Mouse (Mus musculus) stomach, embryonic 16.5 days (tissue): ENCODE measurements around the gene Vps4a. TPM values are rescaled to one million over a fixed set of nuclear protein-coding genes. Genes with fewer than 3 reads are reported as not detected.

Experiments
- ATAC-seq: fragments of 200-750 bp; cut with Nextera tagmentation; 2 replicates; pipeline ENCODE4 v1.8.0; 2017; ENCODE audit warnings: moderate number of reproducible peaks, moderate TSS enrichment; ENCODE audit not compliant: insufficient read depth, low FRiP score
- H3K27ac ChIP-seq: fragments of 300-500 bp; sonication (generic); 2 replicates; pipeline ENCODE4 v1.5.1; 2014; ENCODE audit warnings: low read length
- H3K27me3 ChIP-seq: fragments of 300-500 bp; sonication (generic); 2 replicates; pipeline ENCODE4 v1.6.1; 2014; ENCODE audit warnings: low read length, control low read depth, mixed read lengths; ENCODE audit not compliant: control insufficient read depth, insufficient read depth
- H3K36me3 ChIP-seq: fragments of 300-500 bp; sonication (generic); 2 replicates; pipeline ENCODE4 v1.6.1; 2014; ENCODE audit warnings: low read length; ENCODE audit not compliant: control insufficient read depth, insufficient read depth
- H3K4me1 ChIP-seq: fragments of 300-500 bp; sonication (generic); 2 replicates; pipeline ENCODE4 v1.6.1; 2014; ENCODE audit warnings: low read length, control low read depth, mixed read lengths; ENCODE audit not compliant: control insufficient read depth, insufficient read depth
- H3K4me2 ChIP-seq: fragments of 300-500 bp; sonication (generic); 2 replicates; pipeline ENCODE4 v1.6.1; 2014; ENCODE audit warnings: low read depth, low read length, mixed read lengths
- H3K4me3 ChIP-seq: fragments of 300-500 bp; sonication (generic); replicated peaks from 2 replicates; pipeline ENCODE4 v1.5.1; 2014; ENCODE audit warnings: mild to moderate bottlenecking, low read length
- H3K9ac ChIP-seq: fragments of 300-500 bp; sonication (generic); 2 replicates; pipeline ENCODE4 v1.6.1; 2014; ENCODE audit warnings: low read length
- H3K9me3 ChIP-seq: fragments of 300-500 bp; sonication (generic); replicated peaks from 2 replicates; pipeline ENCODE4 v1.6.1; 2016; ENCODE audit warnings: low read length, control low read depth; ENCODE audit not compliant: control insufficient read depth
- WGBS: fragments of 180-500 bp; shearing (Covaris S2); extraction: QIAGEN DNeasy Blood & Tissue Kit; methylation state at CpG from one replicate; pipeline ENCODE4 v1.1.7; 2014; 5-methylcytosine and 5-hydroxymethylcytosine counted together
- polyA plus RNA-seq: library from polyadenylated mRNA; unstranded; fragments of >200 nt; fragmentation: Nextera tagmentation; extraction: Ambion mirVana; gene quantifications from 2 replicates; pipeline ENCODE4 v1.2.1, GENCODE M21; 2015

Gene Vps4a
- polyA plus RNA-seq, 1 experiment from 2014 or later, result 62.1 TPM

DNA sequence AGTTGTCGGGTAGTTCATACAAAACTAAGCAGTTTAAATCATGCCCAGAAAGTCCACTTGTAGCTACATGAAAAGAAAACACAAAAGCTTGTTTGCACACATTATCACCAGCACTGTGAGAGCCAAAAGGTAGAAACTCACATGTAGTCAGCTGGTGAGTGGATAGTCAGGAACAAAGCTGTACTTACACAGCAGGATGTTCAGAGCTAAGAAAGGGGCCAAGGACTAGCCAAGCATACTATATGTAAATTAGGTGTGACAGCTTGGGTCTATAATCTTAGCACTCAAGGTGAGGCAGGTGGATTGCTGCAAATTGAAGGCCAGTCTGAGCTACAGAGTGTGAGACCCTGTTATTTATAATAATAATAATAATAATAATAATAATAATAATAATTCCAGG is 31.6 kb downstream of the Vps4a start:
- ATAC-seq, result peak; percentile 53; the same call in 1 of the 2 replicates

GRCm38 (mm10) chr8:107065511-107066496 is 34.8 kb downstream of the Vps4a start, which contains the start of gene Tmed6:
TSS of gene Tmed6 (minus strand) at chr8:107065644.
- peak; percentile 74; the same call in 1 of the 2 replicates for ATAC-seq
- H3K9me3 ChIP-seq, result no peaks in the 10 kb centered on the region
- H3K9ac ChIP-seq, result no peak within 1 kb of the TSS
- 41% methylated on average over 17 of the region's 17 CpGs for WGBS
- H3K4me3 ChIP-seq, result no peak within 1 kb of the TSS
- no peak within 1 kb of the TSS for H3K4me2 ChIP-seq
- H3K4me1 ChIP-seq, result no peaks in the 10 kb centered on the region
- H3K36me3 ChIP-seq, result 0 out of 2 replicates have a peak, but pooled peaks cover 2% of the 10 kb centered on the region
- no peak within 1 kb of the TSS for H3K27ac ChIP-seq
- no peaks in the 10 kb centered on the region for H3K27me3 ChIP-seq

More for the DNA sequence above, 31.6 kb downstream of the Vps4a start:
- H3K9ac ChIP-seq, result no peak overlapping the region
- 73% methylated on average over 1 of the region's 1 CpGs for WGBS
- no peaks in the 10 kb centered on the region for H3K9me3 ChIP-seq
- peaks cover 4% of the 10 kb centered on the region for H3K4me1 ChIP-seq
- H3K36me3 ChIP-seq, result peaks cover 5% of the 10 kb centered on the region; the same call in 1 of the 2 replicates
- no peak overlapping the region for H3K27ac ChIP-seq
- H3K4me2 ChIP-seq, result no peak overlapping the region
- no peaks in the 10 kb centered on the region for H3K27me3 ChIP-seq
- H3K4me3 ChIP-seq, result no peak overlapping the region

- WGBS, result 80% methylated on average over 4 of the region's 4 CpGs
- H3K27me3 ChIP-seq, result no peaks in the 10 kb centered on the region
- no peaks in the 10 kb centered on the region for H3K9me3 ChIP-seq
- H3K36me3 ChIP-seq, result peaks cover 22% of the 10 kb centered on the region; the same call in 1 of the 2 replicates
- no peak overlapping the region for H3K27ac ChIP-seq
- ATAC-seq, result no peak
- no peak overlapping the region for H3K4me3 ChIP-seq
- no peak overlapping the region for H3K4me2 ChIP-seq
- H3K9ac ChIP-seq, result no peak overlapping the region
- no peaks in the 10 kb centered on the region for H3K4me1 ChIP-seq
These were observed 42.7 kb downstream of the Vps4a start for GRCm38 (mm10) chr8:107073706-107074105.

- Histone ChIP-seq H3K9me3 (no peaks in the 10 kb centered on the region), H3K36me3 (peaks cover 22% of the 10 kb centered on the region; the same call in 1 of the 2 replicates), H3K4me1 (no peaks in the 10 kb centered on the region), H3K4me3 (no peak overlapping the region), H3K27me3 (no peaks in the 10 kb centered on the region), H3K27ac (no peak overlapping the region), H3K4me2 (no peak overlapping the region), H3K9ac (no peak overlapping the region)
- ATAC-seq, result no peak
- WGBS, result 85% methylated on average over 1 of the region's 1 CpGs
These were observed 43.1 kb downstream of the Vps4a start for GRCm38 (mm10) chr8:107074128-107074527.

GRCm38 (mm10) chr8:107076239-107076888 is 45.3 kb downstream of the Vps4a start:
- H3K9me3 ChIP-seq, result no peaks in the 10 kb centered on the region
- H3K36me3 ChIP-seq, result peaks cover 21% of the 10 kb centered on the region; the same call in 1 of the 2 replicates
- H3K4me2 ChIP-seq, result no peak overlapping the region
- no peak overlapping the region for H3K9ac ChIP-seq
- no peak overlapping the region for H3K4me3 ChIP-seq
- no peaks in the 10 kb centered on the region for H3K4me1 ChIP-seq
- 80% methylated on average over 7 of the region's 7 CpGs for WGBS
- H3K27me3 ChIP-seq, result no peaks in the 10 kb centered on the region
- peak; percentile 51; the same call in 1 of the 2 replicates for ATAC-seq
- H3K27ac ChIP-seq, result no peak overlapping the region

GRCm38 (mm10) chr8:107085358-107085757 is 54.3 kb downstream of the Vps4a start:
- Histone ChIP-seq H3K27me3 (no peaks in the 10 kb centered on the region), H3K36me3 (peaks cover 18% of the 10 kb centered on the region), H3K4me3 (no peak overlapping the region), H3K9me3 (no peaks in the 10 kb centered on the region), H3K27ac (no peak overlapping the region), H3K4me2 (no peak overlapping the region), H3K9ac (no peak overlapping the region), H3K4me1 (no peaks in the 10 kb centered on the region)
- 95% methylated on average over 17 of the region's 17 CpGs for WGBS
- no peak for ATAC-seq

- H3K27ac ChIP-seq, result no peak overlapping the region
- H3K4me1 ChIP-seq, result no peaks in the 10 kb centered on the region
- 99% methylated on average over 5 of the region's 5 CpGs for WGBS
- no peak overlapping the region for H3K4me3 ChIP-seq
- peaks cover 21% of the 10 kb centered on the region for H3K36me3 ChIP-seq
- no peak overlapping the region for H3K4me2 ChIP-seq
- no peak overlapping the region for H3K9ac ChIP-seq
- no peaks in the 10 kb centered on the region for H3K9me3 ChIP-seq
- H3K27me3 ChIP-seq, result no peaks in the 10 kb centered on the region
- ATAC-seq, result no peak
These were observed 55.0 kb downstream of the Vps4a start for GRCm38 (mm10) chr8:107086018-107086417.

DNA sequence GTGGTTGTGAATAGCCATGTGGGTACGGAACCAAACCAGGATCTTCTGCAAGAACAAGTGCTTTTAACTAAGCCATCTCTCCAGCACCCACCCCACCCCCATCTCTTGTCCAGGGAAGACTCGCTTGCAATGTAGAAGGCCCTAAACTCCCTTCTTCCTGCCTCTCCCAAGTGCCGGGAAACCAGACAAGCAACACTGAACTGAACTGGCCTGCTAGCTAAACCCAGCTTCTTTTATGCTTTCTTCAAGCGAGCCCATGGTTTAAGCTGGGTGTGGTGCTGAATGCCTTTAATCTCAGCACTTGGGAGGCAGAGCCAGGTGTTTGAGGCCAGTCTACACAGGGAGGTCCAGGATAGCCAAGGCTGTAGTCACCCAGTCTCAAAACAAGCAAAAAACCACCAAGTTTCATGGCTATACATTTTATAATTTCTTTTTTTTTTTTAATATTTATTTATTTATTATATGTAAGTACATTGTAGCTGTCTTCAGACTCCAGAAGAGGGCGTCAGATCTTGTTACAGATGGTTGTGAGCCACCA is 57.6 kb downstream of the Vps4a start:
- Histone ChIP-seq H3K9me3 (no peaks in the 10 kb centered on the region), H3K4me3 (no peak overlapping the region), H3K9ac (no peak overlapping the region), H3K27ac (no peak overlapping the region), H3K4me1 (no peaks in the 10 kb centered on the region), H3K27me3 (no peaks in the 10 kb centered on the region), H3K36me3 (peaks cover 26% of the 10 kb centered on the region), H3K4me2 (no peak overlapping the region)
- no peak for ATAC-seq
- WGBS, result 87% methylated on average over 5 of the region's 5 CpGs
